Mouse (Mus musculus) inflammation-experienced regulatory T-cells, adult 6 months (primary cell): ENCODE results near the gene Gm10100. TPM values are rescaled to one million over a fixed set of nuclear protein-coding genes. Genes with fewer than 3 reads are reported as not detected.
"Not testable (repeated sequence)": the region's sequence is repeated elsewhere in the genome, so short reads cannot be mapped to it uniquely, and the experiment has no call there.

Experiments
- ATAC-seq: one replicate; pipeline ENCODE4 v1.8.0; 2017
- polyA plus RNA-seq, 3 experiments: library from polyadenylated mRNA; unstranded; fragments of 100-300 nt; shearing (Covaris generic); gene quantifications; one replicate each; pipeline ENCODE4 v1.2.1; 2017

The Gm10100 gene
- polyA plus RNA-seq, 3 experiments from 2014 or later: not detected

DNA sequence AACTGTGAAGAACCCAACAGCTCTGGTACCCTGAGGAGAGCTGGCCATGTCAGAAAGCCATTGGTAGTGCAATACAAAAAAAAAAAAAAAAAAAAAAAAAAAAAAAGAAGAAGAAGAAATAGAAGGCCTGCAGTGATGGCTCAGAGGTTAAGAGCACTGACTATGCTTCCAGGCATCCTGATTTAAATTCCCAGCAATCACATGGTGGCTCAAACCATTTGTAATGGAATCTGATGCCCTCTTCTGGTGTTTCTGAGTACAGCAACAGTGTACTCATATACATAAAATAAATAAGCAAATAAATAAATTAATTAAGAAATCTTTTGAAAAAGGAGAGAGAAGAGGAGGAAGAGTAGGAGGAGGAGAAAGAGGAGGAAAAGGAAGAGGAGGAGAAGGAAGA, 27.2 kb downstream of the Gm10100 start:
- ATAC-seq: no peak

- not testable (repeated sequence) for ATAC-seq
Measured at GRCm38 (mm10) chr10:77759582-77759981, 33.3 kb downstream of the Gm10100 start, which contains the start of gene Gm3233. TSS of gene Gm3233 (minus strand) at chr10:77759682.

GRCm38 (mm10) chr10:77769727-77770126, 43.4 kb downstream of the Gm10100 start:
- no peak for ATAC-seq

DNA sequence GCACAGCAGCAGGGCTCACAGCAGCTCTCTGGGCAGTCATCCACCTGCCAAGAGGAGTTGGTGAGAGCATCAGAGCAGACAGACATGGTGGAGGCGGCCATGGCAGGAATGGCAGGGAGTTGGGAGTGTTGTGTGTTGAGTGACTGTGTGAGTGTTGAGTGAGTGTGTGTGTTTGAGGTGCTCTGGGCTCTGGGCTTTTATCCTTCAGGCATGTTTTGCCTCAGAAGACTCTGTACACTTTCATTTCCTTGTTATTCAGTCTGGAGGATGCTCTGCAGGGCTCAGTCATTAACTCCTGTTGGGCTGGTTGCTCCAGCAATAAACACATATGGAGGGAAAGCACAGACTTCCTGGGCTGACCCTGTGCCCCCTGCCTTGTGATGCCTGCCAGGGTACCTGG, 44.9 kb downstream of the Gm10100 start, which contains the start of gene Gm3238:
Gm3238 (minus strand) TSS at position 101 of the 400 bp plus-strand sequence.
- not testable (repeated sequence) for ATAC-seq

GRCm38 (mm10) chr10:77772142-77772541, 45.9 kb downstream of the Gm10100 start:
- ATAC-seq: not testable (repeated sequence)

Other genes with a start within 250 kb of the Gm10100 start
- gene Fam207a, start 210.7 kb upstream of the Gm10100 start, polyA plus RNA-seq: 10 to 100 TPM; 13.7 to 16.1 (median 15.1) TPM
- gene Itgb2, start 196.2 kb upstream of the Gm10100 start, polyA plus RNA-seq: 100 to 1,000 TPM; 493 to 517 (median 499) TPM
- gene Pttg1ip, start 144.8 kb upstream of the Gm10100 start, polyA plus RNA-seq: 100 to 1,000 TPM in 2 of 3 experiments, 10 to 100 TPM in 1; 83.7 to 113 (median 112) TPM
- gene Sumo3, start 120.4 kb upstream of the Gm10100 start, polyA plus RNA-seq: 10 to 100 TPM; 73.1 to 90.7 (median 74.3) TPM
- gene Gm49325, start 120.3 kb upstream of the Gm10100 start, polyA plus RNA-seq: 10 to 100 TPM in 1 of 3 experiments, 1 to 10 TPM in 1, not detected in 1; 3.6 to 10.0 TPM
- 10 to 100 TPM; 41.1 to 55.4 (median 50.1) TPM for gene Ube2g2, start 104.2 kb upstream of the Gm10100 start, polyA plus RNA-seq
- gene Tspear, start 39.9 kb upstream of the Gm10100 start, polyA plus RNA-seq: under 1 TPM; 0.26 to 0.54 (median 0.28) TPM
- gene Gm19402, start 35.7 kb upstream of the Gm10100 start, polyA plus RNA-seq: not detected
- gene Gm9508, start 29.3 kb upstream of the Gm10100 start, polyA plus RNA-seq: not detected
- not detected for gene Gm10272, start 19.9 kb upstream of the Gm10100 start, polyA plus RNA-seq
- gene Gm10024, start 15.0 kb upstream of the Gm10100 start, polyA plus RNA-seq: not detected
- gene Gm10142, start 10.7 kb upstream of the Gm10100 start, polyA plus RNA-seq: not detected
- not detected for gene Krtap12-1, start 5.9 kb upstream of the Gm10100 start, polyA plus RNA-seq
- not detected for gene Gm18596, start 16.2 kb downstream of the Gm10100 start, polyA plus RNA-seq
- not detected for gene Gm9736, start 24.9 kb downstream of the Gm10100 start, polyA plus RNA-seq
- gene Gm3233, start 33.2 kb downstream of the Gm10100 start, polyA plus RNA-seq: not detected
- gene Gm3238, start 44.8 kb downstream of the Gm10100 start, polyA plus RNA-seq: not detected
- gene Gm7138, start 50.5 kb downstream of the Gm10100 start, polyA plus RNA-seq: not detected
- gene Gm3250, start 56.1 kb downstream of the Gm10100 start, polyA plus RNA-seq: not detected
- gene Gm7137, start 61.7 kb downstream of the Gm10100 start, polyA plus RNA-seq: not detected
- not detected for gene Gm9639, start 68.6 kb downstream of the Gm10100 start, polyA plus RNA-seq
- not detected for gene Gm19668, start 72.6 kb downstream of the Gm10100 start, polyA plus RNA-seq
- not detected for gene Gm9507, start 85.4 kb downstream of the Gm10100 start, polyA plus RNA-seq
- gene Gm2696, start 88.2 kb downstream of the Gm10100 start, polyA plus RNA-seq: not detected
- gene Krtap10-4, start 100.6 kb downstream of the Gm10100 start, polyA plus RNA-seq: not detected
- not detected for gene Krtap10-10, start 109.5 kb downstream of the Gm10100 start, polyA plus RNA-seq
- not detected for gene Gm36176, start 120.3 kb downstream of the Gm10100 start, polyA plus RNA-seq
- gene Gm10318, start 126.4 kb downstream of the Gm10100 start, polyA plus RNA-seq: not detected
- not detected for gene Gm3285, start 135.5 kb downstream of the Gm10100 start, polyA plus RNA-seq
- not detected for gene Lrrc3, start 176.1 kb downstream of the Gm10100 start, polyA plus RNA-seq
- gene Trpm2, start 244.1 kb downstream of the Gm10100 start, polyA plus RNA-seq: under 1 TPM in 2 of 3 experiments, not detected in 1; 0.13 to 0.59 TPM